Mouse (Mus musculus) limb, embryonic 12.5 days (tissue): ENCODE data around the gene Rtl8a. TPM values are rescaled to one million over a fixed set of nuclear protein-coding genes. Genes with fewer than 3 reads are reported as not detected.
"Not testable (repeated sequence)": the region's sequence is repeated elsewhere in the genome, so short reads cannot be mapped to it uniquely, and the experiment has no call there.

Experiments
- ATAC-seq: fragments of 200-750 bp; cut with Nextera tagmentation; 2 replicates; pipeline ENCODE4 v1.8.0; 2017; ENCODE audit warnings: low read depth, moderate TSS enrichment; ENCODE audit not compliant: insufficient number of reproducible peaks, insufficient read depth, low FRiP score, low TSS enrichment
- H3K27ac ChIP-seq: fragments of 300-500 bp; sonication (generic); 2 replicates; pipeline ENCODE4 v1.5.1; 2016; ENCODE audit warnings: mild to moderate bottlenecking, moderate library complexity
- H3K27me3 ChIP-seq: fragments of 300-500 bp; sonication (generic); 2 replicates; pipeline ENCODE4 v1.6.1; 2016; ENCODE audit warnings: mild to moderate bottlenecking, moderate library complexity
- H3K36me3 ChIP-seq: fragments of 300-500 bp; sonication (generic); 2 replicates; pipeline ENCODE4 v1.6.1; 2016; ENCODE audit warnings: mild to moderate bottlenecking, moderate library complexity
- H3K4me1 ChIP-seq: fragments of 300-500 bp; sonication (generic); replicated peaks from 2 replicates; pipeline ENCODE4 v1.6.1; 2016
- H3K4me2 ChIP-seq: fragments of 300-500 bp; sonication (generic); 2 replicates; pipeline ENCODE4 v1.6.1; 2016; ENCODE audit warnings: mild to moderate bottlenecking, moderate library complexity
- H3K4me3 ChIP-seq: fragments of 300-500 bp; sonication (generic); replicated peaks from 2 replicates; pipeline ENCODE4 v1.5.1; 2016; ENCODE audit warnings: mild to moderate bottlenecking
- H3K9ac ChIP-seq: fragments of 300-500 bp; sonication (generic); replicated peaks from 2 replicates; pipeline ENCODE4 v1.6.1; 2016; ENCODE audit warnings: mild to moderate bottlenecking, moderate library complexity
- H3K9me3 ChIP-seq: fragments of 300-500 bp; sonication (generic); 2 replicates; pipeline ENCODE4 v1.6.1; 2016; ENCODE audit warnings: mild to moderate bottlenecking, moderate library complexity
- WGBS: fragments of 180-500 bp; shearing (Covaris S2); methylation state at CpG from one replicate; pipeline ENCODE4 v1.1.7; 2016; 5-methylcytosine and 5-hydroxymethylcytosine counted together
- polyA plus RNA-seq: library from polyadenylated mRNA; unstranded; fragments of >200 nt; fragmentation: Nextera tagmentation; extraction: Ambion mirVana; gene quantifications from 2 replicates; pipeline ENCODE4 v1.2.1, GENCODE M21; 2016

The Rtl8a gene
- polyA plus RNA-seq, 1 experiment from 2014 or later: 51.2 TPM

GRCm38 (mm10) chrX:53642604-53642979, 890 bp downstream of the Rtl8a start:
- 0 out of 2 replicates have a peak overlapping the region, but pooled peaks have one; percentile 16 for H3K4me3 ChIP-seq
- not testable (repeated sequence) for H3K9me3 ChIP-seq, H3K36me3 ChIP-seq, H3K9ac ChIP-seq, H3K27me3 ChIP-seq, H3K4me1 ChIP-seq, ATAC-seq, H3K27ac ChIP-seq
- peak overlapping the region; percentile 42 for H3K4me2 ChIP-seq
- 57% methylated on average over 4 of the region's 4 CpGs for WGBS

GRCm38 (mm10) chrX:53638107-53638506, 5.4 kb downstream of the Rtl8a start:
- H3K9me3 ChIP-seq, H3K9ac ChIP-seq, H3K27ac ChIP-seq, H3K4me3 ChIP-seq, H3K4me1 ChIP-seq, H3K4me2 ChIP-seq, H3K27me3 ChIP-seq, ATAC-seq, H3K36me3 ChIP-seq: not testable (repeated sequence)
- WGBS: 75% methylated on average over 3 of the region's 3 CpGs

GRCm38 (mm10) chrX:53611395-53611794, 32.1 kb downstream of the Rtl8a start:
- H3K27ac ChIP-seq, H3K4me3 ChIP-seq, H3K9ac ChIP-seq, H3K27me3 ChIP-seq, H3K9me3 ChIP-seq, H3K36me3 ChIP-seq, ATAC-seq, H3K4me1 ChIP-seq, H3K4me2 ChIP-seq: not testable (repeated sequence)

- H3K27me3 ChIP-seq: no peaks in the 10 kb centered on the region
- H3K4me3 ChIP-seq: no peak overlapping the region
- no peak overlapping the region for H3K4me2 ChIP-seq
- H3K9ac ChIP-seq: no peak overlapping the region
- H3K27ac ChIP-seq: no peak overlapping the region
- no peak for ATAC-seq
- no peaks in the 10 kb centered on the region for H3K4me1 ChIP-seq
- 1% methylated on average over 3 of the region's 3 CpGs for WGBS
- H3K36me3 ChIP-seq: no peaks in the 10 kb centered on the region
- no peaks in the 10 kb centered on the region for H3K9me3 ChIP-seq
Measured at GRCm38 (mm10) chrX:53610571-53610970, 32.9 kb downstream of the Rtl8a start.

GRCm38 (mm10) chrX:53608879-53609278, 34.6 kb downstream of the Rtl8a start, which contains the start of gene Gm14597:
Gene Gm14597, minus strand, starts transcription at chrX:53608979.
- not testable (repeated sequence) for ATAC-seq, H3K9me3 ChIP-seq, H3K27ac ChIP-seq, H3K27me3 ChIP-seq, H3K36me3 ChIP-seq, H3K4me1 ChIP-seq
- H3K9ac ChIP-seq: peak within 1 kb of the TSS; percentile 50
- 81% methylated on average over 3 of the region's 4 CpGs for WGBS
- H3K4me2 ChIP-seq: peak within 1 kb of the TSS; percentile 60
- peak within 1 kb of the TSS; percentile 43 for H3K4me3 ChIP-seq

- H3K4me2 ChIP-seq: peak overlapping the region; percentile 60
- H3K27ac ChIP-seq: no peak overlapping the region
- 20% methylated on average over 18 of the region's 18 CpGs for WGBS
- ATAC-seq: peak; percentile 16; the same call in 1 of the 2 replicates
- no peaks in the 10 kb centered on the region for H3K27me3 ChIP-seq
- H3K4me3 ChIP-seq: peak overlapping the region; percentile 43
- H3K9me3 ChIP-seq: no peaks in the 10 kb centered on the region
- H3K9ac ChIP-seq: peak overlapping the region; percentile 50
- no peaks in the 10 kb centered on the region for H3K4me1 ChIP-seq
- H3K36me3 ChIP-seq: no peaks in the 10 kb centered on the region
Measured at GRCm38 (mm10) chrX:53608122-53608813, 35.2 kb downstream of the Rtl8a start.

GRCm38 (mm10) chrX:53607242-53608121, 36.0 kb downstream of the Rtl8a start, which contains the start of gene Rtl8c:
Gene Rtl8c, plus strand, starts transcription at chrX:53608032.
- WGBS: 23% methylated on average over 20 of the region's 20 CpGs
- no peaks in the 10 kb centered on the region for H3K36me3 ChIP-seq
- ATAC-seq: peak; percentile 80
- no peaks in the 10 kb centered on the region for H3K9me3 ChIP-seq
- H3K27ac ChIP-seq: no peak within 1 kb of the TSS
- peak within 1 kb of the TSS; percentile 60 for H3K4me2 ChIP-seq
- H3K27me3 ChIP-seq: no peaks in the 10 kb centered on the region
- peak within 1 kb of the TSS; percentile 50 for H3K9ac ChIP-seq
- H3K4me3 ChIP-seq: peak within 1 kb of the TSS; percentile 43
- H3K4me1 ChIP-seq: no peaks in the 10 kb centered on the region

GRCm38 (mm10) chrX:53606176-53606575, 37.3 kb downstream of the Rtl8a start:
- WGBS: 20% methylated on average over 1 of the region's 1 CpGs
- not testable (repeated sequence) for H3K4me1 ChIP-seq

GRCm38 (mm10) chrX:53599993-53600392, 43.5 kb downstream of the Rtl8a start:
- not testable (repeated sequence) for H3K4me1 ChIP-seq, H3K9ac ChIP-seq, H3K27ac ChIP-seq, ATAC-seq, H3K4me3 ChIP-seq, H3K27me3 ChIP-seq, H3K4me2 ChIP-seq, H3K9me3 ChIP-seq, H3K36me3 ChIP-seq
- 36% methylated on average over 2 of the region's 2 CpGs for WGBS

More at GRCm38 (mm10) chrX:53606176-53606575, 37.3 kb downstream of the Rtl8a start:
- H3K9ac ChIP-seq, ATAC-seq, H3K27me3 ChIP-seq, H3K9me3 ChIP-seq, H3K36me3 ChIP-seq, H3K4me3 ChIP-seq, H3K4me2 ChIP-seq, H3K27ac ChIP-seq: not testable (repeated sequence)
